Mouse (Mus musculus) thymus, adult 2 months (tissue): ENCODE measurements around the gene Fra10ac1.

ENCODE experiments used
- CTCF ChIP-seq: fragments of 200-500 bp; IDR thresholded peaks from 2 replicates; pipeline ENCODE4 v1.5.1; 2012; ENCODE audit warnings: mild to moderate bottlenecking, control low read depth, low read length, moderate library complexity, borderline replicate concordance; ENCODE audit not compliant: control insufficient read depth, poor library complexity, insufficient read depth; ENCODE audit errors: extremely low read depth
- POLR2A ChIP-seq: fragments of 200-500 bp; IDR thresholded peaks from 2 replicates; pipeline ENCODE4 v1.6.1; 2012; ENCODE audit warnings: mild to moderate bottlenecking, low read length, control low read depth, moderate library complexity; ENCODE audit not compliant: control insufficient read depth, poor library complexity, insufficient read depth; ENCODE audit errors: extremely low read depth

GRCm38 (mm10) chr19:38258651-38259065 lies 34.7 kb upstream of the Fra10ac1 start:
- TF ChIP-seq CTCF (no peak), POLR2A (no peak)
